Mouse (Mus musculus) kidney, adult 11 months (tissue): ENCODE results near the gene Icam1.
A peak's percentile ranks its signal among the peaks of the same experiment; 100 is the strongest.

Experiments used
- DNase-seq: peaks from one replicate; pipeline ENCODE4 v3.0.0; 2022

The Icam1 gene

DNA sequence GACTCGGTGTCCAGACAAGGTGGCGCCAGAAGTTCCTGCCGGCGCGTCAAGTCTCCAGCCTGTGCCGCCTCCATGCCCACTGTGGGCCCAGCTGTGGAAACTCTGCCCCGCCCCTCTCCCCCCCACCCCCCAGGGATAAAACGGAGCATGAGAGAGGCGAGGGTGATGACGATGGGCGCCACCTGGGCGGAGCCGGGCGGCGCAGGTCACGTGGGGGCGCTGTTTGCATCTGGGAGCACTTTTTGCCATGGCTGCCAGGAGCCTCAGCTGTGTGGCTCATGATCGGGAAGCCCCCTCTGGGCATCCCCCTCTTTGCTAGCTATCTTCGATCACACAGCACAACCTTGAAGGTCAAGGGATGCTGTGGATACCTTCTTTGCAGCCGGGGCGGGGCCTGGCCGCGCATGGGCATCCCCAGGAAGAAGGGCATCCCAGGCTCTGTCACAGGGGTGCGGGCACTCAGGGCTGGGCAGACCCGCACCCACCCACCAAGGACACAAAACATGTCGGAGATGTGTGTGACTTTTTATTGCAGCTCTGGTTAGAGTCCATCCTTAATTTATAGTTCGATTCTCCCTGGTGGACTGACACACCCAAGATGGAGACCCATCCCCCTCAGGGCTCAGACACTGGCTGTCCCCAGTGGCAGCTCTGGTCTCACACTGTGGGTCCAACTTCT, 51.4 kb downstream of the Icam1 start, which contains the start of gene Zglp1:
Zglp1 (minus strand) TSS at position 88 of the 679 bp plus-strand sequence.
- no peak for DNase-seq

DNA sequence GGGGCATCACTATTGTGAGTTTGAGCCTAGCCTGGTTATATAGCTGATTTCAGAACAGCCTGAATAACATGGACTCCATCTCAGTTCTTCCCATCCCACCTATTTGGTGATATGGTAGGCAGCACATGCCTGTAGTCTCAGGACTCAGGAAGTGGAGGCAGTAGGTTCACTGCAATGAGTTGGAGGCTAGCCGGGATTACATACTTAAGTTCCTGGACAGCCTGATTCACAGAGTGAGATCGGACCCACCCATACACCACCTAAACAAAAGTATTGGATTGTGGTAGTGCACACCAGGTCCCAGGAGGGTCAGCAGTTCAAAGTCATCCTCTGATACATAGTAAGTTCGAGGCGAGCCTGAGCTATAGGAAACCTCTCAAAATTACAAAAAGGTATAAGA, 56.9 kb downstream of the Icam1 start:
- DNase-seq: no peak

DNA sequence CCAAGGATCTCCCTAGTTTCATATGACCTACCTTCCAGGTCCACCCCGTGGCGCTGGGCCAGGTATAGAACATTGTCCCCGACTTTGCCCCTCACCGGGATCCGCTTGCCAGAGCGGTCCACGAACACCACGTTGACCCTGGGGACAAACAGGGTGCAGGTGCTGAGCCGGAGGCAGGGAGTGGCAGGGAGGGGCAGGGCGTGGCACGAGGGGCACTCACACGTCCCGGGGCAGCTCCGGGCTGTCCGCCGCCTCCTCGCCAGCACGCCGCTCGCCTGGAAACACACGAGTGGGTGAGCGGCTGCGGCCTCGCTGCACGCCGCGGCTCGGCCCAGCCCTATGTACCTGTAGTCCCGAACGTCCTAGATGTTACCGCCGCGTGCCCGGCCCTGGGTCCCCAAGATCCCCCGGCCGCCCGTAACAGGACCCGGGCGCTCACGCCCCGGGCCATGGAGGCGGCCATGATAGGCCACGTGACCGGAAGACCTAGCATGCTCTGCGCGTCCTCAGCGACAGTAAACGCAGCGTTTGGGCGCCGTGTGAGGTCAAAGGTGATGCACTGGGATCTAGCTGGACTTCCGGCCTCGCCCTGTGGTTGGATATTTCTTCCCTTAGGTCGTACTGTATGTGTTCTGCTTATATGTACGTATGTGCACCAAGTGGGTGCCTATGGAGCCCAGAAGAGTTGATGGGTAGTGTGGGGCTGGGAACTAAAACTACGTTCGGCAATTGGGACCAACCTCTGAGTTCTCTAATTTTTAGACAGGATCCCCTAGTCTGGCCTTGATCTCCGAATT, 57.5 kb downstream of the Icam1 start, which contains the start of the genes Gm49373 and Fdx1l:
Gm49373 (minus strand) TSS at position 53 of the 797 bp plus-strand sequence.
Fdx1l (minus strand) TSS at position 571 of the 797 bp plus-strand sequence.
- DNase-seq: peak; percentile 90

DNA sequence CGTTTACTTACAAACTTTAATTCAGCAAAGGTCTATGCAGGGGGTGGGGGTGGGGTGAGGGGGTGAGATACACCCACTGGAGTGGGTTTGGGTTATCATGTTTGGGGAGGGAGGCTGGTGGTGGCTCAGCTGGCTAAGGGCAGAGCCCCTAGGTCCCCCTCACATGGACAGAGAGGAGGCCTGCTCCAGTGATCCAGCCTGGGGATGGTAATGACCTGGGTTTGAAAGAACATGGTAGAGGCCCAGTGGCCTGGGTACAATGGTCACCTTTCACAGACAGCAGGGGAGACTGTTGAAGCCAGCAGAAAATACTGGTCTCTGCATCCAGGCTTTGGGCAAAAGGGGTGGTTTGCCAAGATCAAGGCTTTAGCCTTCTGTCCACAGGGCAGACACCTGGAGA, 58.4 kb downstream of the Icam1 start:
- DNase-seq: no peak

DNA sequence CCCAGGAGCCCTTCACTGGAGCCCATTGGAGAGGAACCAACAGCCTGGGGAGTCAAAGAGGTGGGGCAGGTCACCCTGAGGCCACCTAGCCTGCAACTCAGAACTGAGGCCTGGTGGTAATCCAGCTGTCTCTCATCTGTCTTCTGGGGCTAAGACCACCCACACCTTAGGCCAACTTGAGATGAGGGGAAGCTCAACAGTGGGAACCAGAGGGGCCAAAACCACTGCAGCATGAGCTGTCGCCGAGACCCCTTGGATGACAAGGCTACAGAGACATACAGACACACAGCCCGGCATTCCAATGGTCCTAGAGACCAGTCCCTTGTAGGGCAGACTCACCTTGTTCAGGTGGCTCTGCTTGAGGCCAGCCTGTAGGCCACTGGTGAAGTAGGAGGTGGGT, 59.8 kb downstream of the Icam1 start:
- DNase-seq: no peak
